Mouse (Mus musculus): ENCODE data around the gene Ints6l. TPM values are rescaled to one million over a fixed set of nuclear protein-coding genes. Genes with fewer than 3 reads are reported as not detected.

Gene Ints6l
- polyA plus RNA-seq, 1 experiment, result 119 TPM

- TF ChIP-seq POLR2A (IDR thresholded peaks at IDR 0.05; ENCODE audit: borderline replicate concordance, control insufficient read depth, low read depth, low read length) (no peak), CTCF (IDR thresholded peaks at IDR 0.05; ENCODE audit: control insufficient read depth, insufficient read depth, low read length) (no peak)
- 59% methylated on average over 4 of the region's 4 CpGs for WGBS
- H3K4me3 ChIP-seq (replicated peaks; ENCODE audit: control insufficient read depth, low read depth, low read length), result no peak within 1 kb of the TSS
- peak within 1 kb of the TSS; percentile 67 for H3K27ac ChIP-seq (ENCODE audit: control insufficient read depth, insufficient read depth, low read depth, low read length, poor library complexity)
- H3K4me1 ChIP-seq (ENCODE audit: control insufficient read depth, insufficient read depth, low read length), result no peaks in the 10 kb centered on the region; the same call in 1 of the 2 replicates
Measured at GRCm38 (mm10) chrX:56447524-56448015, 7.1 kb upstream of the Ints6l start, which contains the start of gene Gm2174. Gene Gm2174 (plus strand): TSS chrX:56447965.

DNA sequence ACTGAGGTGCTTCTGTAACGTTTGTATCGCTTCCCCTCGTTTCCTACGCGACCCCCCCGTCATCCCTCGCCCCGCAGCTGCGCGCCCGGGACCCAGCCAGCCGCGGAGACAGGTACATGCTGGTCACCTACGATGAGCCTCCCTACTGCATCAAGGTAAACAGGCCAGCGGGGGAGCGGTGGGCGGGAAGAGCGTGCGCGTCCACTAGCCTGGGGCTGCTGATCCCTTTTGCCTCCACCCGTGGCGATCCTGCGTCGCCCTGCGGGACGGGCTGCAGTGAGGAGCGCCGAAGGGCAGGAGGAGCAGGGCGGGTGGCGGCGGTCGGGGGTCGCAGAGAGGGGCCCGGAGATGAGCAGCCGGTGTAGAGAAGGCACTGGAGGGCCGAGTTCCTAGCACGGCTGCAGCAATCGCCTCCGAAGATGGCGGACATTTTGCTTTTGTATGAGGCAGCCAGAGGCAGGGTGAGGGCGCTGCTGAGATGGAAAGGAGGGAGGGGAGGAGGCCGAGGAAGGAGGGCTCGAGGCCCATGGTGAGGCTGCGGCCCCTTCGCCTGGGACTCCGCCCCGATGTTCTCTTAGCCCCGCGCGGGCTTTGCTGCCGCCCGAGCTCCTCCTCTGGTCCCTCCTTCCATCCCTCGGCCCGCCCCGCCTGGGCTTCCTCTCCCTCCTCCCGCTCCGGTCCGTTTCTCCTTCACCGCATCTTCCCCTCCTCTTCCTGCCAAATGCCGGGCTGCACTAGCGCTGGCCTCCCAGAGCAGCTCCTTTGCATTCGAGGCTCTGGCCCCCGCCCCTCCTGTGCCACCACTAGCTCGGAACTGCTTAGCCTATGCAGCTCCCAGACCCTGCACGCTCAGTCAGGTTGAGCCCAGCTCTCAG, 952 bp downstream of the Ints6l start:
- WGBS, result 11% methylated on average over 63 of the region's 65 CpGs
- TF ChIP-seq CTCF (IDR thresholded peaks at IDR 0.05; ENCODE audit: control insufficient read depth, insufficient read depth, low read length), result peak; percentile 25; the same call in 1 of the 2 replicates
- TF ChIP-seq POLR2A (IDR thresholded peaks at IDR 0.05; ENCODE audit: borderline replicate concordance, control insufficient read depth, low read depth, low read length), result peak; percentile 67; the same call in 1 of the 2 replicates
- Histone ChIP-seq H3K4me1 (ENCODE audit: control insufficient read depth, insufficient read depth, low read length) (no peaks in the 10 kb centered on the region; the same call in 1 of the 2 replicates), H3K27ac (ENCODE audit: control insufficient read depth, insufficient read depth, low read depth, low read length, poor library complexity) (peak overlapping the region; percentile 96), H3K4me3 (replicated peaks; ENCODE audit: control insufficient read depth, low read depth, low read length) (peak overlapping the region; percentile 91)

DNA sequence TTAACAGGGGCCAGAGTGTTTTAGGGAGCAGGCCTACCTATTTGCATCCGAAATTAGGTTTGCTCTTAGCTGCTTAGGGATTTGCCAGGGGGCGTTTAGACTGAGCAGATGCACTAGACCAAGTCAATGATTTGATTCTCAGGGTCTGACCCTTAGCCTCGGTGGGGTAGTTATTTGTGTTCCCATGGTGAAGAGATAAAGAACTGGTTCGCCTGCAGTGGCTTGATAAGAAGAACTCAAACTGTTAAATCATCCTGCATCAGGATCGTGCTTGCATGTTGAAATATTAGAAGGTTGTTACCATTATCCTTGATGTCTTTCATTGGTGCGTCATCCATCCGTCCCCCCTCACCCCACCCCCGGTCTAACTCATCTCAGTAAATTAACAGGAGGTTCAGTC, 1.7 kb downstream of the Ints6l start:
- 11% methylated on average over 8 of the region's 8 CpGs for WGBS
- Histone ChIP-seq H3K4me3 (replicated peaks; ENCODE audit: control insufficient read depth, low read depth, low read length) (peak overlapping the region; percentile 53), H3K4me1 (ENCODE audit: control insufficient read depth, insufficient read depth, low read length) (no peaks in the 10 kb centered on the region; the same call in 1 of the 2 replicates), H3K27ac (ENCODE audit: control insufficient read depth, insufficient read depth, low read depth, low read length, poor library complexity) (no peak overlapping the region)
- no peak for TF ChIP-seq POLR2A (IDR thresholded peaks at IDR 0.05; ENCODE audit: borderline replicate concordance, control insufficient read depth, low read depth, low read length)
- TF ChIP-seq CTCF (IDR thresholded peaks at IDR 0.05; ENCODE audit: control insufficient read depth, insufficient read depth, low read length), result no peak

GRCm38 (mm10) chrX:56462020-56462933, 7.6 kb downstream of the Ints6l start:
- TF ChIP-seq POLR2A (IDR thresholded peaks at IDR 0.05; ENCODE audit: borderline replicate concordance, control insufficient read depth, low read depth, low read length), result no peak
- TF ChIP-seq CTCF (IDR thresholded peaks at IDR 0.05; ENCODE audit: control insufficient read depth, insufficient read depth, low read length), result no peak
- H3K27ac ChIP-seq (ENCODE audit: control insufficient read depth, insufficient read depth, low read depth, low read length, poor library complexity), result no peak overlapping the region
- no peaks in the 10 kb centered on the region; the same call in 1 of the 2 replicates for H3K4me1 ChIP-seq (ENCODE audit: control insufficient read depth, insufficient read depth, low read length)
- WGBS, result 35% methylated on average over 14 of the region's 14 CpGs
- H3K4me3 ChIP-seq (replicated peaks; ENCODE audit: control insufficient read depth, low read depth, low read length), result no peak overlapping the region

- H3K27ac ChIP-seq (ENCODE audit: control insufficient read depth, insufficient read depth, low read depth, low read length, poor library complexity), result no peak overlapping the region
Measured at GRCm38 (mm10) chrX:56464906-56465305, 10.2 kb downstream of the Ints6l start.

DNA sequence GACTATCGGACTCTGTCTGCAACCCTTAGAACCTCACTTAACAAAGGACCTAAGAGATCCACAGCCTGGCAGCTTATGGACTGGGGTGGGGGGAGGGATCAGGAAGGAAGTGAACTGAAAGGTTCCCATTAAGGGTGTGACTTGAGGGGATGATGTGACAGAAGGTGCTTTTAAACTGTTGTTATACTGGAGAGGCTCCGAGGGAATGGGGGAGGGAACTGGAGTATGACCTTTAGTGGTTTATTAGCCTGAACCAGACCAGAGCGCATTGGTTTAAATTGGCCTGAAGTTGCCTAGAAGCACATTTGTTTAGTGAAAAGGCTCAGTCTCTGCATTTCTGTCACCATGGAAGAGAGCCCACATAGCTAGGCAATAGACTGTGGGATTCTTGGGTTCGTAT, 13.0 kb downstream of the Ints6l start:
- TF ChIP-seq CTCF (IDR thresholded peaks at IDR 0.05; ENCODE audit: control insufficient read depth, insufficient read depth, low read length) (no peak), POLR2A (IDR thresholded peaks at IDR 0.05; ENCODE audit: borderline replicate concordance, control insufficient read depth, low read depth, low read length) (no peak)

More at GRCm38 (mm10) chrX:56464906-56465305, 10.2 kb downstream of the Ints6l start:
- TF ChIP-seq CTCF (IDR thresholded peaks at IDR 0.05; ENCODE audit: control insufficient read depth, insufficient read depth, low read length) (no peak), POLR2A (IDR thresholded peaks at IDR 0.05; ENCODE audit: borderline replicate concordance, control insufficient read depth, low read depth, low read length) (no peak)
- H3K4me3 ChIP-seq (replicated peaks; ENCODE audit: control insufficient read depth, low read depth, low read length), result no peak overlapping the region
- WGBS, result 65% methylated on average over 1 of the region's 1 CpGs
- H3K4me1 ChIP-seq (ENCODE audit: control insufficient read depth, insufficient read depth, low read length), result no peaks in the 10 kb centered on the region; the same call in 1 of the 2 replicates

GRCm38 (mm10) chrX:56468422-56468821, 13.8 kb downstream of the Ints6l start:
- H3K27ac ChIP-seq (ENCODE audit: control insufficient read depth, insufficient read depth, low read depth, low read length, poor library complexity), result no peak overlapping the region
- 75% methylated on average over 6 of the region's 6 CpGs for WGBS
- H3K4me1 ChIP-seq (ENCODE audit: control insufficient read depth, insufficient read depth, low read length), result no peaks in the 10 kb centered on the region; the same call in 1 of the 2 replicates
- TF ChIP-seq POLR2A (IDR thresholded peaks at IDR 0.05; ENCODE audit: borderline replicate concordance, control insufficient read depth, low read depth, low read length), result no peak
- TF ChIP-seq CTCF (IDR thresholded peaks at IDR 0.05; ENCODE audit: control insufficient read depth, insufficient read depth, low read length), result no peak
- no peak overlapping the region for H3K4me3 ChIP-seq (replicated peaks; ENCODE audit: control insufficient read depth, low read depth, low read length)

More for the DNA sequence above, 13.0 kb downstream of the Ints6l start:
- H3K4me1 ChIP-seq (ENCODE audit: control insufficient read depth, insufficient read depth, low read length), result no peaks in the 10 kb centered on the region; the same call in 1 of the 2 replicates
- 68% methylated on average over 4 of the region's 4 CpGs for WGBS
- no peak overlapping the region for H3K27ac ChIP-seq (ENCODE audit: control insufficient read depth, insufficient read depth, low read depth, low read length, poor library complexity)
- H3K4me3 ChIP-seq (replicated peaks; ENCODE audit: control insufficient read depth, low read depth, low read length), result no peak overlapping the region
